Mouse (Mus musculus) left cerebral cortex, postnatal 4 days (tissue): ENCODE data around the gene Gale. TPM values are rescaled to one million over a fixed set of nuclear protein-coding genes. Genes with fewer than 3 reads are reported as not detected.
"Not testable (repeated sequence)": the region's sequence is repeated elsewhere in the genome, so short reads cannot be mapped to it uniquely, and the experiment has no call there.

ENCODE experiments used
- DNase-seq: peaks from one replicate; pipeline ENCODE4 v3.0.0-alpha.2; 2022
- intact Hi-C: fragments of 180-260 bp; cut with DNase I; formaldehyde crosslinking; loops from one replicate; pipeline ENCODE4 v1.15.1; 2025
- total RNA-seq, 2 experiments: library from RNA; stranded (reverse); gene quantifications; 2 replicates each; pipeline ENCODE4 v1.2.3; 2021

The Gale gene
- total RNA-seq, 2 experiments from 2014 or later = 30.9 to 35.8 TPM

- intact Hi-C loops = no loop called here
- DNase-seq = no peak
Measured at GRCm38 (mm10) chr4:135968271-135968869, 4.8 kb downstream of the Gale start.

DNA sequence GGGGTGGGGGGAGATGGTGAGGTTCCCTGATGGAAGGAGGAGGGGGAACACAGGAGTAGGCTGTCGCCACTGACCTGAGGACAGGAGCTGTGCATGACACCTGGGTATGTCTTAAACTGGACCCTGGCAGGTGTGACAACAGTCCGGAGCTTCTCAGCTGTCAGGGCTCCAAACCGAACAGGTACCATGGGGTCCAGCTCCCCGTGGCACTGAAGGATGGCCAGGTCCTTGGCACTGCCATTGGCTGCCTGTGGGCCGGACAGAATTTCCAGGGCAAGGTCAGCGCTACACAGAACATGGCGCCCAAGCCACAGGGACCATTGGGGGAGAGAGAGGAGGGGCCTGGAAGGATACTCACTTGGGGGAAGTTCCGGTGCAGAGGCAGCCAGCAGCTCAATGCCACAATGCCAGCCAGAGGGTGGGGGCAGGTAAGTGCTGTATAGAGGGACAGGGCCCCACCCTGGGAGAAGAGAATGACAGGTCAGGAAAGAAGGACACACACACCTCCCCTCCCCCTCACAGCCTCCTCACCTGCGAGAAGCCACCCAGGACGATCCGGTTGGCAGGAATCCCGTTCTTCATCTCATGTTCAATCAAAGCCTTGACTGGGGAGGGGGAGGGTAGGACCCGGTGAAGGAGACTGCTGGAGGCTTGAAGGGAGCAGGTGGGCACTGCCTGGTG, 5.7 kb downstream of the Gale start:
- intact Hi-C loops = no loop called here

GRCm38 (mm10) chr4:135970585-135970984, 7.1 kb downstream of the Gale start:
- intact Hi-C loops = no loop called here

More for the DNA sequence above, 5.7 kb downstream of the Gale start:
- no peak for DNase-seq

GRCm38 (mm10) chr4:135971805-135972555, 8.5 kb downstream of the Gale start:
- DNase-seq = no peak
- intact Hi-C loops = no loop called here

More at GRCm38 (mm10) chr4:135970585-135970984, 7.1 kb downstream of the Gale start:
- no peak for DNase-seq

GRCm38 (mm10) chr4:135972556-135972906, 9.0 kb downstream of the Gale start, which contains the start of gene Lypla2:
Lypla2 (minus strand) TSS chr4:135972626.
- intact Hi-C loops = no loop called here
- peak; percentile 88 for DNase-seq

DNA sequence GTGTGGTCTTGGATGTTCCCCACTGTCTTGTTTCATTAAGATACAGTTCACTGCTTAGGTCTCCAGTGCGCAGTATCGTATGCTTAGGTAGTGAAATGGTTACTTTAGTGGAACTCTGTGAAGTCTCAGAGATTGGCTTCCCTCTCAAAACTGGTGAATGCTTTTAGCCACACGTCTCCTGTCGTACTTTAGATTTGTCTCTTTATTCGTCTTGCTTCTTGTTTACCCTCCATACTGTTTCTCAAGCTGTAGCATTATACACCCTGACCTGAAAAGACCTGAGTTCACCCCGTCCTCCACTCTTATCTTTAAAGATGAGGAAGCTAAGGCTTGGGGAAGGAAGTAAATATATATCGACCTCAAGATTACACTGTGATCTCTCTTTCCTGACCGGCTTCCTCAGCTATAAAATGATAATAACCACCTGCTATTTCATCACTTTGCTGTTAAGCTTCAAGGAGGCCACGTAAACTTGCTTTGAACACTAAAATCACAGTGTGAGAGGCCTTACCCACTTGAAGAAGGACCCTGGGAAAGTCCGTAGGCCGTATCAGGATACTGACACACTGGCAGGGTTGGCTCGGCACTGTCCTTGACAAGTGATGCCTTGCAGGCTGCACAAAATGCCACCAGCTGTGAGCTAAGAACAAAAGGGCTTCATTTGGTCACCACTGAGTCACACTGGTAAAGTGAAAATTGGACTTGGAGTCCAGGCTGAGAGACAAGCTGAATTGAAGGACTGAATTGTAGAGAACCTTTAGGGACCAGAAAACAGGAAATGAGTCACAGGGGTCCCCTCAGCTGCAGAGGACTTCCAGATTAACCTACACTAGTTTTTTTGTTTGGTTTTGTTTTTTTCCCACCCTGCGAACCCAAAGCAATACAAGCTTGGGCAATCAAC, 9.6 kb downstream of the Gale start:
- intact Hi-C loops = no loop called here
- no peak for DNase-seq

- no peak for DNase-seq
- intact Hi-C loops = no loop called here
Measured at GRCm38 (mm10) chr4:135976146-135976545, 12.6 kb downstream of the Gale start.

GRCm38 (mm10) chr4:135980223-135980622, 16.7 kb downstream of the Gale start:
- intact Hi-C loops, DNase-seq: not testable (repeated sequence)

DNA sequence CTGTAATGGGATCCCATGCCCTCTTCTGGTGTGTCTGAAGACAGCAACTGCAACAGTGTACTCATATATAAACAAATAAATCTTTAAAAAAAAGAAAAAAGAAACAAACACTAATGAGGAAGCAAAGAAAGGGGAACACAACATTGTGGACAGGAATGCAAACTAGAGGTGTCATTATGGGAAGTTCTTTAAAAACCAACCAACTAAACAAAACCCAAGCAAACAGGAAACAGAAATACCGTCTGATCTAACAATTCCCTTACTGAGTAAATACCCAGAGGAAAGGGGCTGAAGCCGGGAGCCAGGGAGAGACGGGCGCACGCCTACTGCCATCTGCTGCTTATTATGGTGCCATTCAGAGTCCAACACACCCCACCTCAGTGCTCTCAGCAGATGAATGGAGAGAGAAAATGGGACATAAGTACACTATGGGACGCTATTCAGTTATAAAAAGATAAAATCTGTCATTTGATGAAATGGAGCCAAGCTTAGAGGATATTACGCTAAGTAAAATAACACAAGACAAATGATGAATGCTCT, 18.1 kb downstream of the Gale start:
- DNase-seq = no peak
- intact Hi-C loops = no loop called here

- no peak for DNase-seq
- intact Hi-C loops = no loop called here
Measured at GRCm38 (mm10) chr4:135984556-135984955, 21.0 kb downstream of the Gale start.

GRCm38 (mm10) chr4:135985193-135985592, 21.7 kb downstream of the Gale start:
- DNase-seq = no peak
- intact Hi-C loops = no loop called here

GRCm38 (mm10) chr4:135985769-135986168, 22.2 kb downstream of the Gale start:
- intact Hi-C loops = no loop called here
- DNase-seq = no peak

DNA sequence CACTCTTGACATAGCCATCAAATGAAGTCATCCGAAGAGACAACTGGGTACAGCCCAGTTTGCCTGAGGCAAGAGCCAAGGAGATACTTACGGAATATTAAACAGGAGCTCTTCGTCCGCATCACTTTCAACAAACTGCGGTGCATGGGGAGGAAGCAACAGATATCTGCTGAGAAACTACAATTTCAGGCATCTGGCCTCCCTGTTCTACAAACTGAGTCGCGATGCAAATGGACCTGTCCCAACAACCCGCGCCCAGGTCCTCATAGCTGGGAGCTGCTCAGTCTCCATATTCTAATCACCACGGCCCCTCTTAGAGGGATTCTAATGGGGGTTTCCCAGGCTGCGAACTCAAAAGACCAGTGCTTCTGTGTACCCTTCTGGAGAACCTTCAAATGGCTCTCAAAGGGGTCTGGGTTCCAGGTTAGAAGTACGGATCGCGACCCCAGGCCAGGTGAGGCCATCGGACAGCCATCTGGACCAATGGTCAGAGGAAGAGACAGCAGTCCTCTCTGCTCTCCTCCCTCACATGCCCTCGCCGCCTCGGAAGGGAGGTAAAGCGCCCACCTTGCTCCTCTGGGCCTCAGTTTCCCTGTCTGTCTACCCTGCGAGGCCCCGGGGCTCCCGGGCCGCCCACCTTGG, 22.9 kb downstream of the Gale start:
- DNase-seq = no peak
- intact Hi-C loops = no loop called here

DNA sequence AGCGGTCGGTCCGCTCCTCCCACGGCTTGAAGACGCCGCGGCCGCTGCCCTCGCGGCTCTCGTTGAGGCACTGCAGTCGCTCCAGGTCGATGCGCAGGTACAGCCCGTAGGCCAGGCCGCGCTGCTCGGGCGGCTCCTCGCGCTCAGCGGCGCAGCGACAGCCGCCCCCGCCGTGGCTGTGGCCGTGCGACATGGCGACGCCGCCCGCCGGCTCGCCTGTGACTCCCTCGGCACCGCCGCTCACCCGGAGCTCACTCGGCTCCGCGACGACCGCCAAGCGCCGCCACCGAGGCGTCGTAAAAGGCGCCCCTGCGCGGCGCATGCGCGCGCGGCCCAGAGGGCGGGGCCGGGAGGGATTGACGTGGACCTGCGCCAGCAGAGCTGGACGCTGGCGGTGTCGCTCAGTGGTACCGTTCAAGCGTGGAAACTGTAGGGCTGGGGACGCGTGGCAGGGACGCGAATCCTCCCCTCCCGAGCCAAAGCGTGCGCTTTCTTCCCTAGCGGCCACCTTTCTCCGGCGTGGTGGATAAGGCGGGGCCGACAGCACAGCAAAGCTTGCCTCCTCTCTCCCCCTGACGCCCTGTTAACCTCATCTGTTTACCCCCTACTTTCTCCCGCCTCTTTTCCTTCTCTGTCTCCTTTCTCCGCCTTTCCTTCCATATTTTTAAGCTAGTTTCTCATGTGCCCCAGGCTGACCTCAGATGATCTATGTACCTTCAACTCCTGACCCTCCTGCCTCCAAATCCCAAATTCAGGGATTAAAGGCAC, 23.6 kb downstream of the Gale start, which contains the start of gene Pithd1:
Pithd1 (minus strand) TSS at position 322 of the 768 bp plus-strand sequence.
- intact Hi-C loops = no loop called here
- peak; percentile 93 for DNase-seq

GRCm38 (mm10) chr4:135987714-135988113, 24.2 kb downstream of the Gale start:
- peak; percentile 36 for DNase-seq
- intact Hi-C loops = no loop called here

DNA sequence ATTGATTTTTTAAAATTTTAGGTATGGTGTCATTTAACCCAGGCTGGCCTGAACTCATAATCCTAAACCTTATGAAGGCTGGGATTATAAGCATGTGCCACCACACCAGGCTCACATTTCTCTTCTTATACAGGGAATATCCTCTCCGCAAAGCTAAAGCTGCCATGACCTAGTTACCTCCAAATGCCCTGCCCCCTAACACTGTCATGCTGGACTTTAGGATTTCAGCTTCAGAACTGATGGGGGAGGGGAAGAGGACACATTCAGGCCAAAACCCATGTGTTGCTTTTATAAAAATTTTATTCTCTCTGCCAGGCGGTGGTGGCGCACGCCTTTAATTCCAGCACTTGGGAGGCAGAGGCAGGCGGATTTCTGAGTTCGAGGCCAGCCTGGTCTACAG, 30.4 kb downstream of the Gale start:
- no peak for DNase-seq
- intact Hi-C loops = no loop called here

DNA sequence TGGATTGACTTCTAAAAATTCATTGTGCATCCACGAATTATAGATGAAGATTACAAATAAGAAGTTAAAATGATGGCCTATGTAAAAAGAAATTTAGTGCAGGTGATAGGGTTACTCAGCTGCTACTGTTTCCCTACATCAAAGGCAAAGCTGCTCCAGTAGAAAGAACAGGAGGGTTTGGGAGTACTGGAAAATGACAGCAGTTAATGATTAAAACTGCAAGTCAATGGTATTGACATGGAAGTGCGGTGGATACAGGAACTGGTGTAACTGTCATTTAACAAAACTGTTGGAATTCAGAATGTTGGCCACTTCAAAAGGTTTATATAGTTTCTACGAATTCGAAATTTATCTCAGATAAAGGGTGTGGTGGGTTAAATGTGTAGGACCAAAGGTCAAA, 31.6 kb downstream of the Gale start:
- no peak for DNase-seq
- intact Hi-C loops = no loop called here

DNA sequence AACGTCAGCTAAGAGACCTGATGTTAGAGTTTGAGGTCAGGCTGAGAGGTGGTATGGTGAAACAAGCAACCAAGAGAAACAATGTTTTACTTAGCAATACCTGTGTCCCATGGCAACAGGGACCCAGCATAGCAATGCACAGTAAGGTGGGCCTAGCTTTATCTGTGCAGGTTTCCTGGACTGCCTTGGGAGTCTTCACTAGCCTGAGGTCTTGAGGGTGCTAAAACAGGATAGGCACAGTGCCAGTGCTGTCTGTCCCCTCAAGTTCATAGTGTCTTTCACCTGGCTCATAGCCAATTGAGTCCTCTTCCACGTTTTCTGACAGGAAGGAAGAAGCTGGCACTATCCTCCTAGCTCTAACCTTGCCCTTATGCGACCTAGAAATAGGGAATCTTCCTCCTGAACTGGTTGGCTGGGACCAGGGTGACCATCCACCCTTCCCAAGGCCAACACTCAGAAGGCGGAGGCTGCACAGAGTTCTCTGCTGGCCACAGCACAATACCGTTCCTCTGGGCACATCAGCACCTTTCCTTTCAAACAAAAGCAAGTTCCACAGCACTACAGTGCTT, 40.7 kb downstream of the Gale start:
- DNase-seq = no peak
- intact Hi-C loops = no loop called here

DNA sequence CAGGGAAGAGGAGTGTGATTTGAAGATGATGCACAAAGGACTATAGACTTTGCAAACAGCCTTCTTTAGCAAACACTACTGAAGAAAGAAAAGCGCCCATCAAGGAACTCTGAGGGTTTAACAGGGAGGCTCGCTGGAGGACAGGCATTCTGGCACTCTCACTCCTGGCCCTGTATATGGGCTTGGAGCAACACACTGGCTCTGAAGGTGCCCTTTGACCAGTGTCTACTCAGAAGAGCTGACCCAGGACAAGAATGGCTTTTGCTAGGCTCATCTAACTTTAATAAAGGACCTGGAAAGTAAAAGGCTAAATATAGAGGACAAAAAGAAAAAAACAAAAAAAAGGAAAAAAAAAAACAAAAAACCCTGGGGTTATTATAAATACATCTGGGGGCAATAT, 41.4 kb downstream of the Gale start:
- no peak for DNase-seq
- intact Hi-C loops = no loop called here
